Mouse (Mus musculus) intestine, embryonic 15.5 days (tissue): ENCODE measurements around the gene Abhd14a. TPM values are rescaled to one million over a fixed set of nuclear protein-coding genes. Genes with fewer than 3 reads are reported as not detected.

Experiments
- ATAC-seq: fragments of 200-750 bp; cut with Nextera tagmentation; 2 replicates; pipeline ENCODE4 v1.8.0; 2017; ENCODE audit warnings: moderate TSS enrichment, moderate library complexity
- H3K27ac ChIP-seq: fragments of 300-500 bp; sonication (generic); 2 replicates; pipeline ENCODE4 v1.5.1; 2015; ENCODE audit warnings: mild to moderate bottlenecking, inconsistent platforms
- H3K27me3 ChIP-seq: fragments of 300-500 bp; sonication (generic); replicated peaks from 2 replicates; pipeline ENCODE4 v1.6.1; 2015; ENCODE audit warnings: inconsistent platforms
- H3K36me3 ChIP-seq: fragments of 300-500 bp; sonication (generic); 2 replicates; pipeline ENCODE4 v1.6.1; 2015; ENCODE audit warnings: inconsistent platforms
- H3K4me1 ChIP-seq: fragments of 300-500 bp; sonication (generic); replicated peaks from 2 replicates; pipeline ENCODE4 v1.6.1; 2015; ENCODE audit warnings: inconsistent platforms
- H3K4me2 ChIP-seq: fragments of 300-500 bp; sonication (generic); replicated peaks from 2 replicates; pipeline ENCODE4 v1.6.1; 2015; ENCODE audit warnings: mild to moderate bottlenecking, inconsistent platforms
- H3K4me3 ChIP-seq: fragments of 300-500 bp; sonication (generic); replicated peaks from 2 replicates; pipeline ENCODE4 v1.5.1; 2015; ENCODE audit warnings: inconsistent platforms
- H3K9ac ChIP-seq: fragments of 300-500 bp; sonication (generic); 2 replicates; pipeline ENCODE4 v1.6.1; 2015; ENCODE audit warnings: inconsistent platforms
- H3K9me3 ChIP-seq: fragments of 300-500 bp; sonication (generic); 2 replicates; pipeline ENCODE4 v1.6.1; 2016; ENCODE audit warnings: inconsistent platforms
- WGBS: fragments of 180-500 bp; shearing (Covaris S2); methylation state at CpG from one replicate; pipeline ENCODE4 v1.1.7; 2015; 5-methylcytosine and 5-hydroxymethylcytosine counted together
- polyA plus RNA-seq: library from polyadenylated mRNA; unstranded; fragments of >200 nt; fragmentation: Nextera tagmentation; extraction: Ambion mirVana; gene quantifications from 2 replicates; pipeline ENCODE4 v1.2.1, GENCODE M21; 2015

The Abhd14a gene
- polyA plus RNA-seq, 1 experiment from 2014 or later: 49.1 TPM

- H3K4me3 ChIP-seq: no peak overlapping the region
- ATAC-seq: no peak
- 42% methylated on average over 15 of the region's 15 CpGs for WGBS
- H3K9me3 ChIP-seq: no peaks in the 10 kb centered on the region
- peaks cover 5% of the 10 kb centered on the region; the same call in 1 of the 2 replicates for H3K36me3 ChIP-seq
- peaks cover 44% of the 10 kb centered on the region for H3K4me1 ChIP-seq
- H3K27ac ChIP-seq: peak overlapping the region; percentile 36; the same call in 1 of the 2 replicates
- peak overlapping the region; percentile 93 for H3K4me2 ChIP-seq
- H3K27me3 ChIP-seq: no peaks in the 10 kb centered on the region
- peak overlapping the region; percentile 5; the same call in 1 of the 2 replicates for H3K9ac ChIP-seq
Observed at GRCm38 (mm10) chr9:106456325-106457162, 9.1 kb upstream of the Abhd14a start.

GRCm38 (mm10) chr9:106454888-106455681 lies 7.6 kb upstream of the Abhd14a start:
- H3K36me3 ChIP-seq: no peaks in the 10 kb centered on the region
- H3K27ac ChIP-seq: peak overlapping the region; percentile 36; the same call in 1 of the 2 replicates
- H3K4me3 ChIP-seq: peak overlapping the region; percentile 66
- peak overlapping the region; percentile 93 for H3K4me2 ChIP-seq
- H3K27me3 ChIP-seq: no peaks in the 10 kb centered on the region
- 13% methylated on average over 17 of the region's 17 CpGs for WGBS
- H3K9ac ChIP-seq: peak overlapping the region; percentile 70
- ATAC-seq: no peak
- H3K4me1 ChIP-seq: peaks cover 59% of the 10 kb centered on the region
- H3K9me3 ChIP-seq: no peaks in the 10 kb centered on the region

- Histone ChIP-seq H3K9ac (peak overlapping the region; percentile 70), H3K36me3 (no peaks in the 10 kb centered on the region), H3K27ac (peak overlapping the region; percentile 81), H3K4me1 (peaks cover 66% of the 10 kb centered on the region), H3K27me3 (no peaks in the 10 kb centered on the region), H3K9me3 (no peaks in the 10 kb centered on the region), H3K4me3 (peak overlapping the region; percentile 66), H3K4me2 (peak overlapping the region; percentile 93)
- WGBS: 5% methylated on average over 19 of the region's 20 CpGs
- ATAC-seq: peak; percentile 27
Observed at GRCm38 (mm10) chr9:106454071-106454761, 6.7 kb upstream of the Abhd14a start.

GRCm38 (mm10) chr9:106453271-106454070 lies 6.0 kb upstream of the Abhd14a start, which contains the start of gene Pcbp4:
Pcbp4 (plus strand) TSS chr9:106453291.
- Histone ChIP-seq H3K4me2 (peak within 1 kb of the TSS; percentile 93), H3K4me3 (peak within 1 kb of the TSS; percentile 66), H3K36me3 (no peaks in the 10 kb centered on the region), H3K27ac (peak within 1 kb of the TSS; percentile 84), H3K27me3 (no peaks in the 10 kb centered on the region), H3K9ac (peak within 1 kb of the TSS; percentile 74), H3K9me3 (no peaks in the 10 kb centered on the region), H3K4me1 (peaks cover 72% of the 10 kb centered on the region)
- ATAC-seq: peak; percentile 78
- WGBS: under 1% methylated on average over 33 of the region's 74 CpGs

GRCm38 (mm10) chr9:106452821-106453220 lies 5.3 kb upstream of the Abhd14a start:
- Histone ChIP-seq H3K27me3 (no peaks in the 10 kb centered on the region), H3K27ac (peak overlapping the region; percentile 84), H3K36me3 (no peaks in the 10 kb centered on the region), H3K4me2 (peak overlapping the region; percentile 93), H3K4me1 (peaks cover 78% of the 10 kb centered on the region), H3K9ac (0 out of 2 replicates have a peak overlapping the region, but pooled peaks have one; percentile 10), H3K9me3 (no peaks in the 10 kb centered on the region), H3K4me3 (peak overlapping the region; percentile 66)
- no peak; the same call in 1 of the 2 replicates for ATAC-seq
- 8% methylated on average over 7 of the region's 7 CpGs for WGBS

GRCm38 (mm10) chr9:106452351-106452750 lies 4.9 kb upstream of the Abhd14a start:
- no peaks in the 10 kb centered on the region for H3K36me3 ChIP-seq
- no peak for ATAC-seq
- H3K4me1 ChIP-seq: peaks cover 81% of the 10 kb centered on the region
- H3K9ac ChIP-seq: no peak overlapping the region
- no peaks in the 10 kb centered on the region for H3K27me3 ChIP-seq
- peak overlapping the region; percentile 93 for H3K4me2 ChIP-seq
- no peaks in the 10 kb centered on the region for H3K9me3 ChIP-seq
- H3K4me3 ChIP-seq: peak overlapping the region; percentile 66; the same call in 1 of the 2 replicates
- no peak overlapping the region for H3K27ac ChIP-seq
- 37% methylated on average over 6 of the region's 6 CpGs for WGBS

GRCm38 (mm10) chr9:106451899-106452298 lies 4.4 kb upstream of the Abhd14a start:
- Histone ChIP-seq H3K4me3 (no peak overlapping the region), H3K9ac (no peak overlapping the region), H3K36me3 (no peaks in the 10 kb centered on the region), H3K4me1 (peaks cover 79% of the 10 kb centered on the region), H3K27ac (no peak overlapping the region), H3K4me2 (no peak overlapping the region), H3K9me3 (no peaks in the 10 kb centered on the region), H3K27me3 (no peaks in the 10 kb centered on the region)
- WGBS: 54% methylated on average over 2 of the region's 2 CpGs
- no peak for ATAC-seq

- Histone ChIP-seq H3K27me3 (no peaks in the 10 kb centered on the region), H3K4me1 (peaks cover 77% of the 10 kb centered on the region), H3K9me3 (no peaks in the 10 kb centered on the region), H3K27ac (no peak overlapping the region), H3K4me3 (no peak overlapping the region), H3K9ac (no peak overlapping the region), H3K36me3 (no peaks in the 10 kb centered on the region), H3K4me2 (no peak overlapping the region)
- WGBS: 65% methylated on average over 11 of the region's 11 CpGs
- ATAC-seq: no peak
Observed at GRCm38 (mm10) chr9:106451298-106451697, 3.8 kb upstream of the Abhd14a start.

GRCm38 (mm10) chr9:106450661-106451060 lies 3.2 kb upstream of the Abhd14a start:
- Histone ChIP-seq H3K4me3 (0 out of 2 replicates have a peak overlapping the region, but pooled peaks have one; percentile 2), H3K9ac (no peak overlapping the region), H3K27ac (no peak overlapping the region; the same call in none of the 2 replicates), H3K9me3 (no peaks in the 10 kb centered on the region), H3K27me3 (no peaks in the 10 kb centered on the region), H3K4me1 (peaks cover 77% of the 10 kb centered on the region), H3K36me3 (no peaks in the 10 kb centered on the region), H3K4me2 (peak overlapping the region; percentile 41)
- WGBS: 7% methylated on average over 9 of the region's 9 CpGs
- no peak for ATAC-seq

GRCm38 (mm10) chr9:106449947-106450346 lies 2.5 kb upstream of the Abhd14a start:
- no peak overlapping the region for H3K4me3 ChIP-seq
- no peaks in the 10 kb centered on the region for H3K27me3 ChIP-seq
- H3K4me2 ChIP-seq: 0 out of 2 replicates have a peak overlapping the region, but pooled peaks have one; percentile 41
- peak overlapping the region; percentile 11; the same call in 1 of the 2 replicates for H3K9ac ChIP-seq
- H3K4me1 ChIP-seq: peaks cover 77% of the 10 kb centered on the region
- no peak overlapping the region; the same call in 1 of the 2 replicates for H3K27ac ChIP-seq
- ATAC-seq: no peak
- H3K36me3 ChIP-seq: no peaks in the 10 kb centered on the region
- H3K9me3 ChIP-seq: no peaks in the 10 kb centered on the region
- WGBS: 90% methylated on average over 8 of the region's 8 CpGs

GRCm38 (mm10) chr9:106448498-106449031 lies 1.1 kb upstream of the Abhd14a start:
- Histone ChIP-seq H3K4me3 (peak overlapping the region; percentile 50), H3K4me1 (peaks cover 69% of the 10 kb centered on the region), H3K27ac (peak overlapping the region; percentile 49), H3K9me3 (no peaks in the 10 kb centered on the region), H3K36me3 (no peaks in the 10 kb centered on the region), H3K4me2 (peak overlapping the region; percentile 84), H3K27me3 (no peaks in the 10 kb centered on the region), H3K9ac (peak overlapping the region; percentile 53)
- peak; percentile 66 for ATAC-seq
- under 1% methylated on average over 23 of the region's 23 CpGs for WGBS
